Mouse (Mus musculus) right cerebral cortex, postnatal 36 days (tissue): Measurements from ENCODE around the gene Cyp11a1.

Experiments used
- DNase-seq, 2 experiments: peaks; one replicate each; pipeline ENCODE4 v3.0.0; 2022; ENCODE audit warnings: low spot score in 2 of 2, mixed read lengths in 1 of 2

The Cyp11a1 gene

DNA sequence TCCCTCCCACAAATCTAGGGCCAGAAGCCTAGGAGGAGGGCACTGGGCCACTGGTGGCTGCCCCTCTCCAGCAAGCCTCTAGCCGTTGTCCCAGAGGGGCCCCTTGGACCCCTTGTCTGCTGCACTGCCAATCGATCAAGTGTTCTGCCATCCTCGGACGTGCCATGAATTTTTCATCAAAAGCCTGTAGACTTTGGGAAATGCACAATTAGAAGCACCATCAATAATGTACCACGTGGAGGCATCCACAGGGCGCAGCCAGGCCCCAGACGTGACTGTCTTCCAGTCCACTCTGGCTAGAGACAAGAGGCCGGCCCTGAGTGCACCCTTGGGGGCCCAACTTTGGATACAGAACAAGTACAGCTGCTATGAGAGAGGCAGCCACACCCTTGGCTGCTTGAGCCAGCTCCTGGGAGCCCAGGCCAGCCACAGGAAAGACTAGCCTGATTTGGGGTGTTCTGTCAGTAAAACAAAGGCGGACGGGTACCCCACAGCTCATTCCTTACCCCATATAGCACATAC, 37.3 kb downstream of the Cyp11a1 start:
- DNase-seq = no peak

DNA sequence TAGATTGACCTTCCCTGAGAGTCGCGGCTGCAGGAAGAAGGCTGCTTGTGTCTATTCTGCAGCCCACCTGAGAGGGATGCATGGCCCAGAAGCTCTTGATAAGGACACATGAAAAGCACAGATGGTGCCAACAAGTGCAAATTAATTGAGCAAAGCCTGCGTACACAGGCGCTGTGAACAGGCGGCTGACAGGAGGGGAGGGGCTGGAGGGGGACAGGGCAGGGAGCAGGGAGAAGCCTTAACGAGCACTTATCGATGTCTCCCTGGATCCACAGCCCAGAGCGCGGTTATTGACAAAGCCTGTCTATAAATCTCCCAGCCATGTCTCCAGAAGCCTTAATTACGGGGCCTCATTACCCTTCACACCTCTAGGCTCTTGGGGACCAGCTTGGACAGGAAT, 38.6 kb downstream of the Cyp11a1 start:
- DNase-seq = no peak

DNA sequence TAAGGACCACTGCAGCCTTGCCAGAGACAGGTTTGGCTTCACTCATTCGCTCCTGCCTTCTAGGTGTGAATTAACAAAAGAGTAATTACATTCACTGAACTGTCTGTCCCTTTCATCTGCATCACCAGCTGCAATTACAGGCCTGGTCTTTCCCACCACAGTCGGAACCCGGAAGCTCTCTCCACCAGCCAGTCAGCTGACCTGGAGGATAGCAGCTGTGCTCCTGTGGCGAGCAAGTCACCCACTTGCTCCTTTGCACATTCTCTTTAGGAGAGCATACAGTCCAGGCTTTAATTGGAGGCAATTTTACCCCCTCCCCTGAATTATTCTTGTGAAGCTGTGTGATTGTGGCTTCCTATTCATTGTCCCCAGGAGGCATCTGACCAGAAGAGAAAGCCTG, 39.4 kb downstream of the Cyp11a1 start:
- no peak for DNase-seq

DNA sequence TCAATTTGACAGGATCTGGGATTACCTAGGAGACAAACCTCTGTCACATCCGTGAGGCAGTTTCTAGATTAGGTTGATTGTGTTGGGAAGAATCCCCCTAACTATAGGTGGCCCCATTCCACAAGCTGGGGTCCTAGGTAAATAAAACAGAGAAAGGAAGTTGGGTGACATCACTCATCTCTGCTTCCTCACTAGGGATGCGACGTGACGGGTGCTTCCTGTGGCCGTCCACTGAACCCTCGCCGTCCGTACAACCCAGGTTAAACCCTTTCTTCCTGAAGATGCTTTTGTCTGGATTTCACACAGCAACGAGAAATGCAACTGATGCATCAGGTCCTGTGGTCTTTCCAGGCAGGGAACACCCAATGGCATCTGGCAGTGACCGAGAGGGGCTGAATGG, 40.9 kb downstream of the Cyp11a1 start:
- no peak for DNase-seq

DNA sequence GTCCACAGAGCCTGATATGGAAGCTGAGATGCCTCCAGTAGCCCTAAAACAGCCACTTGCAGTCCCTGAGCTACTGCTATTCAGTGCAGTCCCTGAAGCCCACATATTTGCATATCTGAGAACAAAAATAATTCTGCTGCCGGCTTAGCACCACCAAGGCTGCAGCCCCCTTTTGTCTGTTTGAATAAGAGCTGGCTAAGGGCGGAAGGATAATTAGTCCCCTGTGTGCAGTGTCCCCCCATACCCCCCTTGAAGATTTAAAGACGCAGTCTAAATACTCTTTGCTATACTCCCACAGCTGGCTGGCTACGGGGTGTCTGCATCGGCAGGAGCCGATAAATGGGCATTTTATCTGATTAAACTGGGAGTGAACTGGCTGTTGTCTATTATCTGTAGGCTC, 42.4 kb downstream of the Cyp11a1 start:
- DNase-seq = no peak

DNA sequence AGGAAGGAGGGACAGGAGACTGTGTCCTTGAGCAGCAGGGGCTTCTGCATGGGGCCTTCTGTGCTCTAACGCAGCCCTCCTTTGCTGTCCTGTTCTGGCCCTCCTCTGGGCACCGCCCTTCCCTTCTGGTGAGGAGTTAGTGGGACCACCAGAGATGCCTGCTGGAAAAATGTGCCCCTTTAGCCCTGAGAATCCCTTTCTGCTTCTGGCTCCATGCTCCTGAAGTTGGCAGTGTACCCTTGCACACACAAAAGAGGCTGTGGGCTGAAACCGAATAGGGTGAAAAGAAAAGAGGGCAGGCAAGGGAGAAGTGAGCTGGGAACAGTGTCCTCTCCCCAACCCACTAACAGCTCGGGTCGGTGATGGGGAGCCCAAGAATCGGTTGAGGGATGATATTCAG, 43.0 kb downstream of the Cyp11a1 start:
- DNase-seq = no peak

DNA sequence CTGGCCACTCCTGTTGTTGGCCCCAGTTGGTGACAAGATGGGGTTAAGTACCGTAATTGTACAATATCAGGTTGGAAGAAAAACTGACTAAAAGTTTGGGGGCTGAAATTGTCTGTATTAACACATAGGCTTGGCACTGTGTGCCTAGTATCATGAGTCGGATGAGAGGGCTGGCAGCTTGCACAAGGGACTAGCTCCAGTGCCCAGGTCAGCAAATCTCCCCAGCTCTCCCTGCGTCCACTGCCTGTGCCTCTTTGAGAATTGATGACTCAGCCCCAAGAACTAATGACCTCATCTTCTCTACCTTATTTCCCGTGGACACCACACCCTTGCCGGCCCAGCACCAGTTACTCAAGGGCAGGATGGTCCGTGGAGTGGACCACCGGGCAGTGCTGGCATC, 43.6 kb downstream of the Cyp11a1 start:
- no peak for DNase-seq

DNA sequence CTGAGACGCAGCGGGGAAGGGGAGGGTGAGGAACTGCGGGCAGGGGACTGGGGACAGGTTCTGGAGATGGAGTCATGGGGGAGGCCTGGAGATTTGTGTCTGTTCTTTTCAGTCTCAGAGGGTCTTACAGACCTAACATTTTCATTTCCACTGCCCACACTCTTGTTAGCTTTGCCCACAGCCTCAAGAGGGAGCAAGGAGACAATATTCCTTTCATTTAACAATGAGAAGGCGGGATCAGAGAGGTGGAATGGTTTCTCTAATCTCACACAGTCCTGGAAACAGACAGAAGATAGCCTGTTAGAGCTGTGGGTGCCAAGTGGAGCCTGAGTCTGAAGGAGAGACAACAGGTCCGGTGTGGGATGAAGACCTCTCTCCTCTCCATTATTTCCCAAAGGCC, 45.7 kb downstream of the Cyp11a1 start:
- no peak for DNase-seq

DNA sequence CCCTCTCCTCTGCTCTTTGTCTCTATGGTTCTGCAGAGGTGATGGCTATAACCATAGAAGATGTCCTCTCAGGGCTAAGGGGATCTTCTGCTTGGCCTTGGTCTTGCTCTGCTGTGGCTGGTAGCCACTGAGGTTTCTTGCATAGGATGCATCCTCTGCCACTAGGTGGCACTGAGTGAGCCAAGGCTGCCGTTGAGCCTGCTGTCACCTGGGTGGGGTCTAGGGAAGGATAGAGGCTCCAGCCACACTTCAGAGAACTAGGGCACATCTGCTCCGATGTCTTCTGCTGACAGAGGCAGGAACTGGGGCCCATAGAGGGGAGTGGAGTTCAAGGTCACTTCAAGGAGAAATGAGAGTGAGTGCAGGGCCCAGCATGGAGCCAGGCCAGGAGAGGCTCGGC, 46.9 kb downstream of the Cyp11a1 start:
- DNase-seq = peak; percentile 49 to 51

DNA sequence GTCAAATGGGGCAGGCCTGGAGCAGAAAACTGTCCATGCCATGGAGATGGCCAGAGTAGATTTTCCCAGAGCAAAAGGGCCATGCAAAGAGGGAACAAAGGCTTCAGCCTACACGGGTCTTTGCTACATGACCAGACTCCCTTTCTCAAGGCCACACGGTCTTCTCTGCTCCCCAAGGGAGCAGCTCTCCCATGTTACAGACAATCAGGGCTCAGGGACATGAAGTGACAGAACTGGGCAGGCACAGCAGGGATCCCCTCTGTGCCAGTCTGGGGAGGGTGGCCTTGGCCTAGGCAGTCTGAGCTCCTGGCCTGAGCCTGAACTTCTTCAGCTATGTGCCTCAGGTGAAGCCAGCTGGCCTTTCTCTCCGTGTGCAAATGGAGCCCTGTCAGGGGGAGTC, 47.3 kb downstream of the Cyp11a1 start:
- DNase-seq = no peak

DNA sequence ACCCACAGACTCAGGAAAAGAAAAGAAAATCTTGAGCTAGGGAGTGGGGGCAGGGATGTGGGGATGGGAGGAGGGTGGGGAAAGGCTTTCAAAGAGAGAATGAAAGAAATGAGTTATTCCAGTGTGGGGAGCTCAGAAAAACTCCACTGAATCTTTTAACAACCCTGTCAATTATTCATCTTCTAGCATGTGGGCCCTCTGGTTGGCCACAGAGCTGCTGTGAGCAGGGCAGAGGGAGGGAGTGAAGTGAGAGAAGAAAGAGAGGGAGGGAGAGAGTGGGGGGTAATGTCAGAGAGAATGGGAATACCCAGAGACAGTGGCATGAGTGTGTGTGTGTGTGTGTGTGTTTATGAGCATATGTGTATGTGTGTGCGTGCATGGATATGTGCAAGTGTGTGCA, 47.8 kb downstream of the Cyp11a1 start:
- DNase-seq = no peak

DNA sequence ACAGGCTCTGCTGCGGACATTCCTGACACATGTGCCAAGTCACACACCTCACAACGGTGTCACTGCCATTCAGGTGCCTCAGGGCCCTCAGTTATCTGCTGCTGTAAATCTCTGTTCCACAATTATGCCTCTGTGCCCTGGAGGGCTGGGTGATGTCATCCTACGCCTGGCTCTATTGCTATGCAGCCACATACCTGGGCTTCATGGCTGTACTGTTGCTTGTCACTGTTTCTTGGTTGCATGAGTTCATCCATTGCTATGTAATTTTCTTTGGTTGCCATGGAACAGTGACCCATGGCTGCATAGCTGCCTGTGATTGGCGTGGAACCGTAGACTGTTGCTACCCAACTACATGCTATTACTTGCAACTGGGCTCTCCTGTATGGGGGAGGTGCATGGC, 49.5 kb downstream of the Cyp11a1 start:
- no peak for DNase-seq

DNA sequence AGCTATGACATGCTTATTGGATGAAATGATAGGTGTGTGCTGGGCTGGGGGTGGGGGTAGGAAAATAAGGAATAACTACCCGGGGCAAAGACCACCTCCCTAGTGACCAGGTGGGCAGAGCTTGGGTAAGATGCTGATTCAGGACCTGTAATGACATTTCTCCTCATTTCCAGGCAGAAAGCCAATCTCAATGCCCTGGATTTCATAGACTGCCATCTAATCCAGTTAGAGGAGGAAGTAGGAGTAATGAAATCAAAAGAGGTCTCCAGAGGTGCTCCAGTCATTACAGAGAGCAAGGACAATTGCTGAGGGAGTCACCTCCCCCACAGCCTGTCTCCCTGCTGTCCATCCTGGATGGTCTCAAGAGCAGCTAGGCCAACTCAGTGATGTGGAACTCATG, 53.7 kb downstream of the Cyp11a1 start:
- no peak for DNase-seq

DNA sequence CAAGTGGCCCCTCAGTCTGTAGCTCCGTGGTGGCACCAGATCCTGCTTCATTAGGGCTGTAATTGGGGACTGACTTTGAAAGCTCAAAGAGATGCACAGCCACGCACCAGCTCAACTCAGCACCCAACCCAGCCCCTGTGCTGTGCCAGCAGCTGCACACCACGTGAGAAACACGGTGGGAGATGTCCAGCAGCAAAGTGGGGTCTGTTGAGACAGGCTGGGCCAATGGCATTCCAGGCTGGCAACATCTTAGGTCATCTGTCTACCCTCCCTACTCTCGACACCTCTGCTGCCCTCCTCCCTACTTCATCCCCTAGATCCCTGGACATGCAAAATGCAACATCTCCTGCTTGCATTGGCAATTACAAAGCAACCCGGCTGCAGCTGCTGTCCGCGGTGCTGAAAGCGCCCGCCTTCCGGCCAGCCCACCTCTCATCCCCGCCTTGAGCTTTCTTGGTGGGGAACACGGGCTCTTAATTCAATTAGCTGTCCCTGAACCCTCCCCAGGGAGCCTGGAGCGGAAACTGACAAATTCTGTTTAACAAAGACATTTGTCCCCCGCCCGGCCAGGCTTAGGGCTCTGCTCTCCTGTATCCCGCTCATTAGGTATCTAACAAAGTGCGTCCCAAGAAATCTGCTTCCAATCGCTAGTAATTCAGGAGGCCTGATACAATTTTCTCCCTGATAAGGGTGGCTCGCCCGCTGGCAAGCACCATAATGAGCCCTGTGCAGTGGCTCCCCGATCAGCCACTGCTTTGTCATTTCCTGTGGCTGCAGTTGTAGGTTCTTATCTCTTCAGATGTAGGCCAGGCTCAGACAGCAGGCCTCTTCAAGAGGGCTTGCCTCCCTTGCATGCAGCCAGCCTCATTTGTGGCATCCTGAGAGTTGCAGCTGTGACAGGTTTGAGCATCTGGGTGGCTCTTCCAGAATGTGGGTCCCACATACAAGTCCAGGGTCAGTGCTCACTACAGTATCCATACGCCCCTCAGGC, 54.8 kb downstream of the Cyp11a1 start:
- DNase-seq = no peak

DNA sequence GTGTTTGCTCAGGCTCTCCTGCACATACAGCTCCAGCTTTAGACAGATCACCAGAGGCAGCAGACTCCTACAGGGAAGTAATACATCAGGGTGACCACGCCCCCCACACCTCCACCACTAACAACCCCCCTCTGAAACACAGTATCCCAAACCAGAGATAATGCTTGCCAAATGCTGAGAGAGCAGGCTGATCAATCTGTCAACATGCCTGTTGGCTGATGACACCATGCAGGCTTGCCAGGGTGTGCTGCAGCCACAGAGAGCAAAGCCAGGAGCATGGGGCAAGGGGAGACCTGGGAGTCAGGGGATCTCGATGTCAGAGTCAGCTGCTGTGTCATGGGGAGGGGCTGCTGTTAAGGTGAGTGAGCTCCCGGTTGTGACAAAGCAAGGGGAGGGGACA, 57.3 kb downstream of the Cyp11a1 start, which contains the start of gene Stra6:
Stra6 (plus strand) TSS at position 258 of the 400 bp plus-strand sequence.
- DNase-seq = no peak

DNA sequence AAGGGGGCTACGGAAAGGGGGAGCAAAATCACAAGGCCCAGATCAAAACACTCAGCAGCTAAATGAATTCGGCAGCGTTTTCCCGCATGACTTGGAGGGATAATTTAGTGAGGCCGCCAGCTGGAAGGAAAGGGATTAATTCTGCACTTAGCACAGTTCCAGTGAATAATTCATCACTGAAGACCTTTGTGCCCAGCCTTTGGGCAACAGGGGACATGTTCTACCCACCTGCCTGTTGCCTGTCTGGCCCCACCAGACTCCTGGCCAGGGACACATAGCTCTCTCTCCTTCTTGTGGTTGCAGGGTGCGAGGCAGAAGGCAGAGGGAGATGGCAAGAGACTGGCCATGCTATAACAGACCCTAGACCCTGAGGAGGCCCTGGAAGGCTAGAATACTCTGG, 59.3 kb downstream of the Cyp11a1 start:
- DNase-seq = no peak

DNA sequence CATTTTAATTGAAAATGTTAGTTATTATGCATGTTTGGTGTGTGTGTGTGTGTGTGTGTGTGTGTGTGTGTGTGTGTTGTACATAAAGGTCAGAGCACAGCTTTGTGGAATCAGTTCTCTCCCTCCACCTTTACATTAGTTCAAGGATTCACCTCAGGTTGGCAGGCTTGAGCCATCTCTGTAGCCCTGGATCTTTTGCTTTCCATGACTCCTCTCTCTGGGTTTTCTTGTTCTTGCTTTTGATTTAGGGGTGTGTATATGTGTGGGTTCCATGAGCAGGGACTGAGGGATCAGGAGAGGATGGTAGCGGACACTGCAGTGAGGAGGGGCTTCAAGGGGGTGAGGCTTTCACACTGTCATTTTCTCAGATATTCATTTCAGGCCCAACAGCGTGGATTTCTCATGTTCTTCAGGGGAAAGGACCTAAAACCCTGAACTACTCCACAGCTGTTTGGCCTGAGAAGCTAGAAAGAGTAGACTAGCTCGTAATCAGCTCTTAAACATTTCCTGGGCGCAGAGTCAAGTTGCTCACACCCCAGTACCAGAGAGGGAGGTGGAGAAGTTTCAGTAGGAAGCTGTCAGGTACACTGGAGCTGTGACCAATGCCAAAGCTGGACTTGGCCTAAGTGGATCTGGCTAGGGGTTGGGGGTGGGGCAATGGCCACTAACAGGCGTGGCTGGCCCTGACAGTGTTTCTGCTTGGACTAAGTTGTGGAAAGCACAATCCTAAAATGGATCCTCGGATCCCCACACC, 59.9 kb downstream of the Cyp11a1 start:
- no peak for DNase-seq

DNA sequence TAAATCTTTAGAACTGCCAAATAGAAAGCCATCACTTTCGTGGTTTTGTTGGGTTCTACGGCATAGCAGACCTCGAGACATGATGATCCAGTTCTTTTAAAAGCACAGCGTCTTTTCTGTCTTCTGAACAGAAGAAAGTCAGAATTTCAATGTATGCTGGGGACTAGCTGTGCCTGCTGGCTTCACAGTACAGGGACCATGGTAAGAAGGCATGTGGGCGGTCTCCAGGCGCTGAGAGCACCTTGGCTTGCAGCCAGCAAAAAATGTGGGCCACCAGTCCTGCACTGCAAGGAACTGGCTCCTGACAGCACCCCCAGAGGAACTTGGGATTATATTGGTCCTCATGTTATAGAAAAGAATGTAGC, 60.5 kb downstream of the Cyp11a1 start:
- DNase-seq = peak; percentile 82 to 90

DNA sequence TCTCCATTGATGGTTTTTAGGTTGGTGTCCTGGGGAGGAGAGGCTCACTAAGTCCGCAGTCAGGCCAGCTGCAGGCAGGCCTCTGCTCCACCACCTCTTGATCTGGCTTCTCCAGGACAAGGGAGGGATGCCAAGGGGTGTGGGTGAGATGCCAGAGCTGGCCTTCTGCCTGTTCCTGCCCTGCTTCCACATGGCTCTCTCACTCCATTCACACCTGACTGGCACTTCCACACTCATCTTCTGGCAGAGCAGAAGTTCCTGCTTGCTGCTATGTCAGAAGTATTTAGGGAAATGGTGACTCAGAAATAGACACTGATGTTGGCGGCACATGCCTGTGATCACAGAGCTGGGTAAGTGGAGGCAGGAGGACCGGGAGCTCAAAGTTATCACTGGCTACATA, 61.3 kb downstream of the Cyp11a1 start:
- DNase-seq = peak; percentile 48 to 67

DNA sequence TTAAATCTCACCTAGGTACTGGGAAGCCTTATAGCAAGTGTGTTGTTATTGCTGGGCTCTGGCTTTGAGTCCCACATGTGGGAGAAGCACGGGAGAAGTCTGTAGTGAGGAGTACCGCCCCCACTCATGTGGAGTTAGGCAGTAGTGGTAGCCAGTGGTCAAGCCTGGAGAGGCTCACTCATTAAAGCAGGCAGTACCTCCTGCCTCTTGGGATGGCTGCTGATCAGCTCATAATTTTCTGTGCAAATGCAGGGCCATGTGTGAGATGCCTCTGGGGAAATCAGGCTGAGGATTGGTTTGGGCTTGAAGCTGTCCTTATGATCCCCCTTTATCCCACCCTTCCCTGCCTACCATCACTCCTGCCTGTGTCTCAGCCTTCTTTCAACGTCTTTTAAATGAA, 68.3 kb downstream of the Cyp11a1 start:
- DNase-seq = no peak
